Mouse (Mus musculus): ENCODE measurements around the gene Vps72.

GRCm38 (mm10) chr3:95071606-95072005, 39.2 kb upstream of the Vps72 start:
- TF ChIP-seq CTCF (IDR thresholded peaks at IDR 0.05; ENCODE audit: control insufficient read depth, insufficient read depth, insufficient read length) (no peak), USF1 (IDR thresholded peaks at IDR 0.05; ENCODE audit: low read depth) (no peak), MAX (IDR thresholded peaks at IDR 0.05) (no peak), FOSL1 (IDR thresholded peaks at IDR 0.05; ENCODE audit: insufficient read depth, low read length, poor library complexity, severe bottlenecking) (no peak), CEBPB (IDR thresholded peaks at IDR 0.05; ENCODE audit: low read depth) (no peak), MYOD1 (IDR thresholded peaks at IDR 0.05; ENCODE audit: control insufficient read depth, insufficient read length, low read depth) (no peak), MYOG (IDR thresholded peaks at IDR 0.05; ENCODE audit: control insufficient read depth, extremely low read depth, insufficient read length) (no peak)

Data from C2C12 (cell line).